Mouse (Mus musculus) erythroblast, embryonic 14.5 days (primary cell): ENCODE results near the gene Nlk.

Experiments used
- GATA1 ChIP-seq: IDR thresholded peaks from 2 replicates; pipeline ENCODE4 v1.6.1; 2012; ENCODE audit warnings: low read length, inconsistent platforms, mixed read lengths
- TAL1 ChIP-seq: IDR thresholded peaks from 3 replicates; pipeline ENCODE4 v1.6.1; 2012; ENCODE audit warnings: low read length, inconsistent platforms, mixed read lengths

GRCm38 (mm10) chr11:78726366-78726765, 29.2 kb upstream of the Nlk start:
- TF ChIP-seq GATA1 (no peak), TAL1 (no peak)
